Comparison of ENCODE assay signal across 8 mouse cellular contexts in genomic region chr9:107906252-107906966, GRCm38 (mm10). TPM values are rescaled to one million over a fixed set of nuclear protein-coding genes. Genes with fewer than 3 reads are reported as not detected.
DNase-seq lines count a peak whose midpoint lies in the region; ATAC-seq and TF ChIP-seq lines count a peak whose summit lies in the region.

TSS of gene Mst1r (plus strand) at chr9:107906873.

- H3K9me3 ChIP-seq in embryonic facial prominence, embryonic 12.5 days, result no peaks in the 10 kb centered on the region
- no peaks in the 10 kb centered on the region for H3K9me3 ChIP-seq in heart, embryonic 12.5 days (replicated peaks)
- no peaks in the 10 kb centered on the region for H3K9me3 ChIP-seq in kidney, embryonic 15.5 days (replicated peaks)

- peak within 1 kb of the TSS; percentile 33 for H3K4me3 ChIP-seq in embryonic facial prominence, embryonic 12.5 days
- peak within 1 kb of the TSS; percentile 48 for H3K4me3 ChIP-seq in heart, embryonic 12.5 days
- peak within 1 kb of the TSS; percentile 47 for H3K4me3 ChIP-seq in kidney, embryonic 15.5 days (replicated peaks)
- peak within 1 kb of the TSS; percentile 67 for H3K4me3 ChIP-seq in small intestine, adult 2 months (ENCODE audit: low read depth, low read length)

- peaks cover 5% of the 10 kb centered on the region; the same call in 1 of the 2 replicates for H3K27me3 ChIP-seq in embryonic facial prominence, embryonic 12.5 days
- peaks cover 24% of the 10 kb centered on the region for H3K27me3 ChIP-seq in heart, embryonic 12.5 days (replicated peaks)
- peaks cover 23% of the 10 kb centered on the region for H3K27me3 ChIP-seq in kidney, embryonic 15.5 days
- H3K27me3 ChIP-seq in small intestine, adult 2 months (ENCODE audit: control insufficient read depth, insufficient read depth, low read length), result no peaks in the 10 kb centered on the region

- H3K27ac ChIP-seq in embryonic facial prominence, embryonic 12.5 days, result peak within 1 kb of the TSS; percentile 56
- H3K27ac ChIP-seq in heart, embryonic 12.5 days (ENCODE audit: poor library complexity, severe bottlenecking), result no peak within 1 kb of the TSS
- peak within 1 kb of the TSS; percentile 75 for H3K27ac ChIP-seq in kidney, embryonic 15.5 days
- H3K27ac ChIP-seq in small intestine, adult 2 months (ENCODE audit: insufficient read depth, low read depth, low read length), result peak within 1 kb of the TSS; percentile 99

- H3K36me3 ChIP-seq in embryonic facial prominence, embryonic 12.5 days, result peaks cover 11% of the 10 kb centered on the region; the same call in 1 of the 2 replicates
- peaks cover 8% of the 10 kb centered on the region; the same call in 1 of the 2 replicates for H3K36me3 ChIP-seq in heart, embryonic 12.5 days
- H3K36me3 ChIP-seq in kidney, embryonic 15.5 days, result peaks cover 5% of the 10 kb centered on the region; the same call in 1 of the 2 replicates
- H3K36me3 ChIP-seq in small intestine, adult 2 months (ENCODE audit: control insufficient read depth, insufficient read depth, low read length), result peaks cover 17% of the 10 kb centered on the region

- WGBS in embryonic facial prominence, embryonic 12.5 days, result 16% methylated on average over 19 of the region's 19 CpGs
- 16% methylated on average over 19 of the region's 19 CpGs for WGBS in heart, embryonic 12.5 days
- WGBS in kidney, embryonic 15.5 days, result 10% methylated on average over 19 of the region's 19 CpGs
- WGBS in small intestine, adult 2 months, result 11% methylated on average over 19 of the region's 19 CpGs

- peak within 1 kb of the TSS; percentile 69 for H3K4me2 ChIP-seq in embryonic facial prominence, embryonic 12.5 days (replicated peaks)
- peak within 1 kb of the TSS; percentile 90 for H3K4me2 ChIP-seq in heart, embryonic 12.5 days
- peak within 1 kb of the TSS; percentile 89 for H3K4me2 ChIP-seq in kidney, embryonic 15.5 days

- no peak; the same call in 1 of the 2 replicates for TF ChIP-seq CTCF in small intestine, adult 2 months (IDR thresholded peaks at IDR 0.05; ENCODE audit: extremely low read depth, insufficient read length, insufficient replicate concordance, low read depth, low read length)

- H3K9ac ChIP-seq in embryonic facial prominence, embryonic 12.5 days, result peak within 1 kb of the TSS; percentile 22
- H3K9ac ChIP-seq in heart, embryonic 12.5 days, result peak within 1 kb of the TSS; percentile 70
- peak within 1 kb of the TSS; percentile 45; the same call in 1 of the 2 replicates for H3K9ac ChIP-seq in kidney, embryonic 15.5 days

- H3K4me1 ChIP-seq in embryonic facial prominence, embryonic 12.5 days, result peaks cover 31% of the 10 kb centered on the region
- peaks cover 48% of the 10 kb centered on the region for H3K4me1 ChIP-seq in heart, embryonic 12.5 days (replicated peaks)
- peaks cover 51% of the 10 kb centered on the region for H3K4me1 ChIP-seq in kidney, embryonic 15.5 days
- H3K4me1 ChIP-seq in small intestine, adult 2 months (ENCODE audit: control insufficient read depth, insufficient read depth, insufficient read length, low read length), result peaks cover 18% of the 10 kb centered on the region

- DNase-seq in adrenal gland, adult (ENCODE audit: inconsistent age in 2 of 2, low spot score in 1 of 2), result peak; percentile 87 to 93
- DNase-seq in lung, postnatal 14 days, result peak; percentile 78
- DNase-seq in left cerebral cortex, adult 11 months (ENCODE audit: low spot score), result no peak
- DNase-seq in layer of hippocampus, postnatal 14 days (ENCODE audit: low spot score in 2 of 2), result no peak

- peak; percentile 76 for ATAC-seq in embryonic facial prominence, embryonic 12.5 days (ENCODE audit: insufficient number of reproducible peaks, insufficient read depth, low FRiP score, low TSS enrichment)
- peak; percentile 78 for ATAC-seq in heart, embryonic 12.5 days (ENCODE audit: insufficient number of reproducible peaks, low FRiP score)
- peak; percentile 84 for ATAC-seq in kidney, embryonic 15.5 days (replicated peaks; ENCODE audit: low FRiP score)

- peak; percentile 92 for TF ChIP-seq POLR2A in small intestine, adult 2 months (IDR thresholded peaks at IDR 0.05; ENCODE audit: low read depth, low read length)

RNA-seq across cellular contexts. Expression of gene Mst1r, which starts in this region (rescaled TPM):
- polyA plus RNA-seq in embryonic facial prominence, embryonic 12.5 days (2016; fragmentation: Nextera tagmentation; extraction: Ambion mirVana), result 2.8 and 3.6 TPM in 2 replicates
- polyA plus RNA-seq in heart, embryonic 12.5 days (2016; fragmentation: Nextera tagmentation; extraction: Ambion mirVana), result 4.5 and 5.2 TPM in 2 replicates
- polyA plus RNA-seq in kidney, embryonic 15.5 days (2015; fragmentation: Nextera tagmentation; extraction: Ambion mirVana), result 2.6 TPM in 2 replicates
- polyA plus RNA-seq in small intestine, adult 2 months (2012; rRNA removed), result 46.4 and 94.7 TPM in 2 replicates
- total RNA-seq in layer of hippocampus, postnatal 14 days (2021), result 1 to 10 TPM; 1.8 to 2.9 TPM

Comparison
In these comparisons a context has a peak if more than half of its experiments do, and no peak if none do; other contexts are left out.
1. DNase-seq: peak in adrenal gland, adult (2 of 2) and lung, postnatal 14 days (single experiment); none in left cerebral cortex, adult 11 months (single experiment) and layer of hippocampus, postnatal 14 days (0 of 2).
2. Peak in every context shown above with its lines, with median percentiles within 50 percentile points of each other: ATAC-seq, H3K4me2 ChIP-seq, H3K4me3 ChIP-seq and H3K9ac ChIP-seq.